Mouse (Mus musculus) frontal cortex, postnatal 10 days (tissue): ENCODE data around the gene Slc25a45.

Experiments
- DNase-seq, 2 experiments: peaks; one replicate each; pipeline ENCODE4 v3.0.0; 2022; ENCODE audit warnings: low spot score in 2 of 2, mixed read lengths in 1 of 2

The Slc25a45 gene

GRCm38 (mm10) chr19:5840890-5841388 is 36.7 kb upstream of the Slc25a45 start:
- no peak for DNase-seq

- DNase-seq = no peak
Measured at GRCm38 (mm10) chr19:5841389-5841946, 36.1 kb upstream of the Slc25a45 start.

- no peak for DNase-seq
Measured at GRCm38 (mm10) chr19:5841999-5842784, 35.4 kb upstream of the Slc25a45 start.

- DNase-seq = no peak
Measured at GRCm38 (mm10) chr19:5842785-5843730, 34.5 kb upstream of the Slc25a45 start.

- no peak for DNase-seq
Measured at GRCm38 (mm10) chr19:5843781-5844691, 33.6 kb upstream of the Slc25a45 start.

GRCm38 (mm10) chr19:5844831-5845318 is 32.7 kb upstream of the Slc25a45 start:
- no peak for DNase-seq

GRCm38 (mm10) chr19:5845319-5846135 is 32.1 kb upstream of the Slc25a45 start:
- DNase-seq = peak; percentile 85 to 92

GRCm38 (mm10) chr19:5846154-5846553 is 31.5 kb upstream of the Slc25a45 start:
- DNase-seq = no peak

- peak; percentile 82 to 94 for DNase-seq
Measured at GRCm38 (mm10) chr19:5846557-5847305, 30.9 kb upstream of the Slc25a45 start.

GRCm38 (mm10) chr19:5847306-5847796 is 30.3 kb upstream of the Slc25a45 start:
- DNase-seq = no peak

GRCm38 (mm10) chr19:5848032-5848825 is 29.4 kb upstream of the Slc25a45 start:
- no peak for DNase-seq

- DNase-seq = no peak
Measured at GRCm38 (mm10) chr19:5848826-5849672, 28.6 kb upstream of the Slc25a45 start.

- peak; percentile 85 to 88 for DNase-seq
Measured at GRCm38 (mm10) chr19:5849843-5850527, 27.6 kb upstream of the Slc25a45 start.

GRCm38 (mm10) chr19:5850860-5851259 is 26.7 kb upstream of the Slc25a45 start:
- no peak for DNase-seq

GRCm38 (mm10) chr19:5851481-5851971 is 26.1 kb upstream of the Slc25a45 start:
- DNase-seq = no peak

GRCm38 (mm10) chr19:5852035-5852722 is 25.4 kb upstream of the Slc25a45 start:
- DNase-seq = no peak
